Mouse (Mus musculus): ENCODE data around the gene Arid3a.

- no peak for TF ChIP-seq E2F4 (IDR thresholded peaks at IDR 0.05; ENCODE audit: insufficient read depth)
- TF ChIP-seq MAX (IDR thresholded peaks at IDR 0.05; ENCODE audit: low read depth) = no peak
- no peak for TF ChIP-seq POLR2A (IDR thresholded peaks at IDR 0.05; ENCODE audit: insufficient read length, low read depth)
- no peak for TF ChIP-seq CEBPB (IDR thresholded peaks at IDR 0.05; ENCODE audit: insufficient read depth, poor library complexity, severe bottlenecking)
- TF ChIP-seq REST (IDR thresholded peaks at IDR 0.05; ENCODE audit: insufficient read depth, insufficient read length) = no peak
- TF ChIP-seq MYOG (IDR thresholded peaks at IDR 0.05; ENCODE audit: control insufficient read depth in 1 of 3, insufficient read depth in 1 of 3, insufficient read length in 2 of 3, low read depth in 2 of 3) = peak in 1 of 3 experiments; percentile 10
Observed at GRCm38 (mm10) chr10:79933145-79933679, 6.4 kb downstream of the Arid3a start.
